Mouse (Mus musculus): Measurements from ENCODE around the gene Hist1h2ag. TPM values are rescaled to one million over a fixed set of nuclear protein-coding genes. Genes with fewer than 3 reads are reported as not detected.
"Not testable (repeated sequence)": the region's sequence is repeated elsewhere in the genome, so short reads cannot be mapped to it uniquely, and the experiment has no call there.

The Hist1h2ag gene
- polyA plus RNA-seq, 1 experiment from 2014 or later = 9.4 TPM

DNA sequence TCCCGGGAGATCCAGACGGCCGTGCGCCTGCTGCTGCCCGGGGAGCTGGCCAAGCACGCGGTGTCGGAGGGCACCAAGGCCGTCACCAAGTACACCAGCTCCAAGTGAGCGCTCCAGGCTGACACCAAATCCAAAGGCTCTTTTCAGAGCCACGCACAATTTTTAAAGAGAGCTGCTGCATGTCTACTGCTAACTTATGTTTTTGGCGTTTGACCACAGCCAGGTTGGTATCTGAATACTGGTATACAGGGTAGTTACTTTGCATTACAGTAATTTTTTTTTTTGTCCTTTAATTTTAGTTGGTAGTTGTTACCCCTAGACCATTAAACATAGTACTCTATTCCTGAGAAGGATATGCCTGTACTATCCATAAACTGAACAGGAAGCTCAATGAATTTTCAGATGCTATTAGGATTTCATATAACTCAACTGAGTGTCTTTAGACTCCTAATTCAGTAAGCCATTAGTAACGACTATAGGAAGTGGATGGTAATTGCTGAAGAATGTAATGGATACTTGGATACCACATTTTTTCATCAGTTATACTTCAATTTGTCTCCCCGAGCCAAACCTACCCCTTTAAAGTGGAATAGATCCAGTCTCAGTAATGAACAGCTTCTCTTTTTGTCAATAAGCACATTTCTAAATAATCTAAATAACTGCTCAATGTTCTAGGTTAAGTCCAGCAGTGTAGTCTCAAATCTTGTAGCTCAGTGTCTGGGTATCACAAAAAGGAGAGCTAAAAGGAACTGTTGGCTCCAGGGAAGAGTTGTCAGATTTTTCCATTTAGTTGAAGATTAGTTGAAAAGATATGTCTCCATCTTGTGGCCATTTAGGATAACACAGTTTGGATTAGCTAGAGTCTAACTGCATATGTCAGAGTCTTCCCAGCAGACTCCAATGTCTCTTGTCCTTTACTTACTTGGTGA lies 1.0 kb upstream of the Hist1h2ag start:
- no peaks in the 10 kb centered on the region for H3K27me3 ChIP-seq (ENCODE audit: insufficient read depth, low read length)
- peak overlapping the region; percentile 71 for H3K9ac ChIP-seq (replicated peaks)
- H3K4me2 ChIP-seq (ENCODE audit: low read depth, low read length) = peak overlapping the region; percentile 72
- 2% methylated on average over 9 of the region's 14 CpGs for WGBS (ENCODE audit: insufficient replicate concordance)
- peaks cover 11% of the 10 kb centered on the region for H3K4me1 ChIP-seq (ENCODE audit: insufficient read depth)
- H3K27ac ChIP-seq (ENCODE audit: low read depth) = peak overlapping the region; percentile 93
- TF ChIP-seq CTCF (IDR thresholded peaks at IDR 0.05; ENCODE audit: low read depth) (peak; percentile 79), EP300 (IDR thresholded peaks at IDR 0.05; ENCODE audit: low read depth) (no peak)
- no peaks in the 10 kb centered on the region for H3K36me3 ChIP-seq (replicated peaks; ENCODE audit: insufficient read depth, low read length)
- ATAC-seq (peak; percentile 5; the same call in 1 of the 2 replicates), DNase-seq (no peak)
- H3K4me3 ChIP-seq (ENCODE audit: low read depth, low read length) = peak overlapping the region; percentile 54
- no peaks in the 10 kb centered on the region for H3K9me3 ChIP-seq (ENCODE audit: low read length)

DNA sequence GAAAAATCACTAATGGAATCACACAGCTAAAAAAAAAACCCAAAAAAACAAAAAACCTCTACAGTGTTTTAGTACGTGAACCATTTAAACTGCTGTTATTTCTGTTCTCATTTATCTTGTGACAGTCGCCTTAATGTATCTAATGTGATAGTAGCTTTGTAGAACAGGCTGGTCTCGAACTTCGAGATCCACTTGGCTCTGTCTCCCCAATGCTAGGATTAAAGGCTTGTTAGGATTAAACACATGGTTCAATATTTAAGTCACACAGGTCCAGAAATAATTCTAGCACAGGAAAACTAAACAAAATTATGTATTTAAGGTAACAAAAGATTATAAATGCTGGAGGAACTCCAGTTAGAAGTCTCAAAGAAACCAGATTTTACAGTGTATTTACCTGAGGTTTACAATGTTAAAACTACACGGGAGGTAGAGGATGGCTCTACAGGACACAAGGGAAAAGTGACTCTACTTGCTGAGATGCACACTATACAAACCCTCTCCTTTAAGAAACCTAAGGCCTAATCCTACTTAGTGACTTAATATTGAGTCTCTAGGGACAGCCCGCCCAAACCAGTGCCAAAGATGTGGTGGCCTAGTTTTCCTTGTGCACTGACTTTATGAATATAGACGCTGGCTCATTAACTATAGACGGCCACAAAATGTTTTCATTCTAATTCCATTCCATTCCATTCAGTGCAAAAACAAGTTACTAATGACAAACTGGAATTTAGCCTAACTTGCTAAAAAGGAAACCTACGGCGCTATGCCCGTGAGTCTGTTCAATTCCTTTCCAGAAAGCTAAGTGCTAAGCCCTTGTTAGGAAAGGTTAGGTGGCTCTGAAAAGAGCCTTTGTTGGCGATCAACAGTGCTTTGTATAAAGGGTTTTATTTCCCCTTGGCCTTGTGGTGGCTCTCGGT lies 835 bp downstream of the Hist1h2ag start:
- Histone ChIP-seq H3K36me3 (replicated peaks; ENCODE audit: insufficient read depth, low read length) (no peaks in the 10 kb centered on the region), H3K9ac (replicated peaks) (peak overlapping the region; percentile 74), H3K4me3 (ENCODE audit: low read depth, low read length) (peak overlapping the region; percentile 54), H3K9me3 (ENCODE audit: low read length) (no peaks in the 10 kb centered on the region), H3K4me2 (ENCODE audit: low read depth, low read length) (peak overlapping the region; percentile 80), H3K27me3 (ENCODE audit: insufficient read depth, low read length) (no peaks in the 10 kb centered on the region), H3K27ac (ENCODE audit: low read depth) (peak overlapping the region; percentile 96), H3K4me1 (ENCODE audit: insufficient read depth) (peaks cover 11% of the 10 kb centered on the region)
- ATAC-seq (no peak), DNase-seq (no peak)
- WGBS (ENCODE audit: insufficient replicate concordance) = 4% methylated on average over 13 of the region's 13 CpGs
- TF ChIP-seq EP300 (IDR thresholded peaks at IDR 0.05; ENCODE audit: low read depth) (no peak), CTCF (IDR thresholded peaks at IDR 0.05; ENCODE audit: low read depth) (no peak)

GRCm38 (mm10) chr13:22041142-22041536 lies 1.6 kb downstream of the Hist1h2ag start, which contains the start of gene Hist1h4i:
TSS of gene Hist1h4i (minus strand) at chr13:22041362.
- Histone ChIP-seq H3K9ac (replicated peaks) (peak within 1 kb of the TSS; percentile 74), H3K27ac (ENCODE audit: low read depth) (peak within 1 kb of the TSS; percentile 96), H3K4me3 (ENCODE audit: low read depth, low read length) (peak within 1 kb of the TSS; percentile 54), H3K4me1 (ENCODE audit: insufficient read depth) (peaks cover 17% of the 10 kb centered on the region), H3K4me2 (ENCODE audit: low read depth, low read length) (peak within 1 kb of the TSS; percentile 80)
- WGBS (ENCODE audit: insufficient replicate concordance) = 1% methylated on average over 23 of the region's 27 CpGs
- H3K9me3 ChIP-seq (ENCODE audit: low read length); H3K36me3 ChIP-seq (replicated peaks; ENCODE audit: insufficient read depth, low read length); H3K27me3 ChIP-seq (ENCODE audit: insufficient read depth, low read length): not testable (repeated sequence)
- peak; percentile 94 for DNase-seq
- peak; percentile 93 for TF ChIP-seq EP300 (IDR thresholded peaks at IDR 0.05; ENCODE audit: low read depth)
- peak; percentile 52 for ATAC-seq

DNA sequence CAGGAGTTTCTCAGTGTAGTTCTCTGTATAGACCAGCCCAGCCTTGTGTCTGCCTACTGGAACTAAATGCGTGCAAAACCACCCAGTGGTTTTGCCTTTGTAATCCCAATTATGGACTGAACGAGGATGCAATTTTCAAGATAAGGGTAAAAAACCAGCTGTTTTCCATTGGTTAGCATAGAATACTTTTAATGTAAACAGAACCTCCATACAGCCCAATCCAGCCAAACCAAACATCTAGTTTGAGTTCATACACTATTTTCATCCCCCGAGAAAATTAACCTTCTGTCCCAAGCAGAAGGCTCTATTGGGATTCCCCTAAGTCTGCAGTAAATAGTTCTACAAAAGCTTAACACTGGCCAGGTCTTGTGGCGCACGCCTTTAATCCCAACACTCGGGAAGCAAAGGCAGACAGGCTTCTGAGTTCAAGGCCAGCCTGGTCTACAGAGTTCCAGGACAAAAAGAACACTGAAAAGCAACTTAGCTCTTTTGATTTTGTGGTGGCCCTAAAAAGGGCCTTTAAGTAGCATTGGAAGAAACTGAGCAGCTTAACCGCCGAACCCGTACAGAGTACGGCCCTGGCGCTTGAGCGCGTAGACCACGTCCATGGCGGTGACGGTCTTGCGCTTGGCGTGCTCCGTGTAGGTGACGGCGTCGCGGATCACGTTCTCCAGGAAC lies 2.1 kb downstream of the Hist1h2ag start:
- H3K36me3 ChIP-seq (replicated peaks; ENCODE audit: insufficient read depth, low read length) = no peaks in the 10 kb centered on the region
- peak overlapping the region; percentile 80 for H3K4me2 ChIP-seq (ENCODE audit: low read depth, low read length)
- H3K27me3 ChIP-seq (ENCODE audit: insufficient read depth, low read length) = no peaks in the 10 kb centered on the region
- H3K4me1 ChIP-seq (ENCODE audit: insufficient read depth) = peaks cover 18% of the 10 kb centered on the region
- H3K9me3 ChIP-seq (ENCODE audit: low read length) = no peaks in the 10 kb centered on the region
- DNase-seq = peak; percentile 62
- TF ChIP-seq EP300 (IDR thresholded peaks at IDR 0.05; ENCODE audit: low read depth) (0 out of 2 replicates have a peak, but pooled peaks have one; percentile 28), CTCF (IDR thresholded peaks at IDR 0.05; ENCODE audit: low read depth) (no peak)
- H3K4me3 ChIP-seq (ENCODE audit: low read depth, low read length) = peak overlapping the region; percentile 54
- 1% methylated on average over 17 of the region's 24 CpGs for whole genome bisulfite sequencing (ENCODE audit: insufficient replicate concordance)
- peak overlapping the region; percentile 69 for H3K9ac ChIP-seq (replicated peaks)
- peak; percentile 10 for ATAC-seq
- peak overlapping the region; percentile 96 for H3K27ac ChIP-seq (ENCODE audit: low read depth)

- Histone ChIP-seq H3K4me1 (ENCODE audit: insufficient read depth) (peaks cover 18% of the 10 kb centered on the region), H3K9me3 (ENCODE audit: low read length) (no peaks in the 10 kb centered on the region), H3K27ac (ENCODE audit: low read depth) (peak overlapping the region; percentile 96), H3K36me3 (replicated peaks; ENCODE audit: insufficient read depth, low read length) (no peaks in the 10 kb centered on the region), H3K4me2 (ENCODE audit: low read depth, low read length) (peak overlapping the region; percentile 80), H3K27me3 (ENCODE audit: insufficient read depth, low read length) (no peaks in the 10 kb centered on the region), H3K9ac (replicated peaks) (peak overlapping the region; percentile 69), H3K4me3 (ENCODE audit: low read depth, low read length) (peak overlapping the region; percentile 54)
- TF ChIP-seq CTCF (IDR thresholded peaks at IDR 0.05; ENCODE audit: low read depth) (no peak), EP300 (IDR thresholded peaks at IDR 0.05; ENCODE audit: low read depth) (no peak)
- DNase-seq = no peak
- ATAC-seq = no peak
- 7% methylated on average over 2 of the region's 2 CpGs for WGBS (ENCODE audit: insufficient replicate concordance)
Measured at GRCm38 (mm10) chr13:22039951-22040463, 2.7 kb downstream of the Hist1h2ag start.
